ENCODE assay signal across 21 mouse cellular contexts in the genomic region with DNA sequence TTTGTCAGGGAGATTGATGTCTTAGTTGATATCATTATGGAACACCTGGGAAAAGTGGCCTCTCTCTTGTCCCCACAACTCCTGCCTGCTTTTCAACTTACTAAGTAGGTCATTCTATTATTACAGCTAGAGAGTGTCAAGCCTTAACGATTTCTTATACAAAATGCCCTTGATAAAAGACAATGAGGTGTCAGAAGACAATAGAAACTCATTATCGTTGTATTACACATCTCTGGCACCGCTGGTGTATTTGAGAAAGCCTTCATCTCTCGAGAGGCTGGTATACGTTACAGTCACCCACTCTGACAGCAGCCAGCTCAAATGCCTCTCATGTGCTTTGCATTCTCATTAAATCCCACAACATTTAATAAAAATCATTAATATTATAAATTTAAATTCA.
DNase-seq lines count a peak whose midpoint lies in the region; ATAC-seq and TF ChIP-seq lines count a peak whose summit lies in the region.
"Had no signal": no experiment of that assay in that cellular context is flagged by ENCODE, and none has a peak within 500 bp of the region (broad histone marks: within the 10 kb centered on the region; RNA-seq: fewer than 3 reads in every experiment).

No protein-coding gene starts in this region.

- H3K9me3 ChIP-seq in forebrain, embryonic 14.5 days (replicated peaks; ENCODE audit: control insufficient read depth, low read length): no peaks in the 10 kb centered on the region
- no peaks in the 10 kb centered on the region for H3K9me3 ChIP-seq in forebrain, embryonic 15.5 days
- no peaks in the 10 kb centered on the region for H3K9me3 ChIP-seq in neural tube, embryonic 13.5 days
- H3K9me3 ChIP-seq in neural tube, embryonic 15.5 days (replicated peaks): no peaks in the 10 kb centered on the region
- H3K9me3 ChIP-seq: limb, embryonic 15.5 days; lung, embryonic 15.5 days had no signal

- H3K27me3 ChIP-seq in forebrain, embryonic 14.5 days (replicated peaks; ENCODE audit: control insufficient read depth, insufficient read depth, low read length): no peaks in the 10 kb centered on the region
- H3K27me3 ChIP-seq in forebrain, embryonic 15.5 days: no peaks in the 10 kb centered on the region
- no peaks in the 10 kb centered on the region for H3K27me3 ChIP-seq in neural tube, embryonic 13.5 days
- H3K27me3 ChIP-seq in neural tube, embryonic 15.5 days (replicated peaks): no peaks in the 10 kb centered on the region
- H3K27me3 ChIP-seq: limb, embryonic 15.5 days; lung, embryonic 15.5 days had no signal

- intact Hi-C loops in left cerebral cortex, adult 2 months (cut with DNase I): no loop called here
- intact Hi-C loops in left cerebral cortex, postnatal 25 days (cut with DNase I): no loop called here

- no peak overlapping the region for H3K4me2 ChIP-seq in forebrain, embryonic 14.5 days (ENCODE audit: low read length)
- no peak overlapping the region for H3K4me2 ChIP-seq in forebrain, embryonic 15.5 days (replicated peaks)
- no peak overlapping the region for H3K4me2 ChIP-seq in neural tube, embryonic 13.5 days
- no peak overlapping the region for H3K4me2 ChIP-seq in neural tube, embryonic 15.5 days
- H3K4me2 ChIP-seq: limb, embryonic 15.5 days; lung, embryonic 15.5 days had no signal

- DNase-seq in forebrain, embryonic 14.5 days (ENCODE audit: low spot score): peak; percentile 29
- DNase-seq in left cerebral cortex, adult 2 months (ENCODE audit: extremely low spot score in 1 of 2, low spot score in 2 of 2): no peak
- DNase-seq in left cerebral cortex, postnatal 25 days (ENCODE audit: low spot score in 2 of 2): no peak
- DNase-seq in retina, embryonic 14.5 days (ENCODE audit: low spot score): peak; percentile 49
- DNase-seq: adrenal gland, postnatal 10 days; gastrocnemius, postnatal 10 days; kidney, adult 18-20 months; layer of hippocampus, adult 9-11 months; left cerebral cortex, postnatal 4 days; thymus, adult 2 months; thymus, postnatal 4 days had no signal

- H3K9ac ChIP-seq in forebrain, embryonic 14.5 days (ENCODE audit: low read length): no peak overlapping the region
- no peak overlapping the region for H3K9ac ChIP-seq in forebrain, embryonic 15.5 days (replicated peaks)
- H3K9ac ChIP-seq in neural tube, embryonic 13.5 days: no peak overlapping the region
- no peak overlapping the region for H3K9ac ChIP-seq in neural tube, embryonic 15.5 days (replicated peaks)
- H3K9ac ChIP-seq: limb, embryonic 15.5 days; liver, embryonic 14.5 days; lung, embryonic 15.5 days had no signal

- ATAC-seq in forebrain, embryonic 14.5 days: peak; percentile 45; the same call in 1 of the 2 replicates
- no peak; the same call in 1 of the 2 replicates for ATAC-seq in forebrain, embryonic 15.5 days (replicated peaks)
- ATAC-seq in neural tube, embryonic 13.5 days (ENCODE audit: low read depth): peak; percentile 25; the same call in 1 of the 2 replicates
- ATAC-seq in neural tube, embryonic 15.5 days (ENCODE audit: low FRiP score): no peak
- ATAC-seq in erythroblast, adult 5-6 weeks (replicated peaks; ENCODE audit: low FRiP score, poor library complexity, severe bottlenecking): no peak
- ATAC-seq: inflammation-experienced regulatory T-cells, adult 6 months had no signal

- peaks cover 14% of the 10 kb centered on the region; the same call in 1 of the 2 replicates for H3K4me1 ChIP-seq in forebrain, embryonic 14.5 days (ENCODE audit: control insufficient read depth, insufficient read depth, low read length)
- H3K4me1 ChIP-seq in forebrain, embryonic 15.5 days: peaks cover 15% of the 10 kb centered on the region; the same call in 1 of the 2 replicates
- peaks cover 37% of the 10 kb centered on the region for H3K4me1 ChIP-seq in neural tube, embryonic 13.5 days (replicated peaks)
- peaks cover 10% of the 10 kb centered on the region; the same call in 1 of the 2 replicates for H3K4me1 ChIP-seq in neural tube, embryonic 15.5 days
- H3K4me1 ChIP-seq: heart, embryonic 10.5 days had no signal

- 14% methylated on average over 5 of the region's 5 CpGs for WGBS in forebrain, embryonic 14.5 days
- WGBS in forebrain, embryonic 15.5 days: 13% methylated on average over 5 of the region's 5 CpGs
- WGBS in neural tube, embryonic 13.5 days: 29% methylated on average over 5 of the region's 5 CpGs
- 29% methylated on average over 5 of the region's 5 CpGs for WGBS in neural tube, embryonic 15.5 days

- no peak overlapping the region for H3K4me3 ChIP-seq in forebrain, embryonic 14.5 days (ENCODE audit: low read depth, low read length)
- H3K4me3 ChIP-seq in forebrain, embryonic 15.5 days: no peak overlapping the region
- H3K4me3 ChIP-seq in left cerebral cortex, adult 2 months: no peak overlapping the region
- H3K4me3 ChIP-seq in neural tube, embryonic 13.5 days: no peak overlapping the region
- H3K4me3 ChIP-seq in neural tube, embryonic 15.5 days (replicated peaks): no peak overlapping the region
- H3K4me3 ChIP-seq: heart, embryonic 10.5 days; limb, embryonic 15.5 days; lung, embryonic 15.5 days had no signal

- no peaks in the 10 kb centered on the region for H3K36me3 ChIP-seq in forebrain, embryonic 14.5 days (ENCODE audit: control insufficient read depth, insufficient read depth, low read length)
- H3K36me3 ChIP-seq in forebrain, embryonic 15.5 days: no peaks in the 10 kb centered on the region
- no peaks in the 10 kb centered on the region for H3K36me3 ChIP-seq in neural tube, embryonic 13.5 days
- H3K36me3 ChIP-seq in neural tube, embryonic 15.5 days: no peaks in the 10 kb centered on the region
- H3K36me3 ChIP-seq: heart, embryonic 10.5 days; limb, embryonic 15.5 days; lung, embryonic 15.5 days had no signal

- H3K27ac ChIP-seq in forebrain, embryonic 14.5 days (ENCODE audit: low read depth, low read length): no peak overlapping the region
- no peak overlapping the region for H3K27ac ChIP-seq in forebrain, embryonic 15.5 days (replicated peaks)
- peak overlapping the region; percentile 85; the same call in 1 of the 2 replicates for H3K27ac ChIP-seq in left cerebral cortex, adult 2 months
- H3K27ac ChIP-seq in neural tube, embryonic 13.5 days (replicated peaks): 0 out of 2 replicates have a peak overlapping the region, but pooled peaks have one; percentile 38
- H3K27ac ChIP-seq in neural tube, embryonic 15.5 days (replicated peaks): no peak overlapping the region
- H3K27ac ChIP-seq: heart, embryonic 10.5 days; limb, embryonic 15.5 days; liver, embryonic 14.5 days; lung, embryonic 15.5 days; stomach, postnatal 0 days had no signal

- TF ChIP-seq CTCF in left cerebral cortex, adult 2 months (IDR thresholded peaks at IDR 0.05): no peak

Comparison
In these comparisons a context has a peak if more than half of its experiments do, and no peak if none do; other contexts are left out.
1. ATAC-seq: peak in forebrain, embryonic 14.5 days (single experiment) and neural tube, embryonic 13.5 days (single experiment); none in forebrain, embryonic 15.5 days (single experiment), neural tube, embryonic 15.5 days (single experiment) and erythroblast, adult 5-6 weeks (single experiment).
2. H3K27ac ChIP-seq: peak in left cerebral cortex, adult 2 months (single experiment) and neural tube, embryonic 13.5 days (single experiment); none in forebrain, embryonic 14.5 days (single experiment), forebrain, embryonic 15.5 days (single experiment) and neural tube, embryonic 15.5 days (single experiment).
3. DNase-seq: peak in forebrain, embryonic 14.5 days (single experiment) and retina, embryonic 14.5 days (single experiment); none in left cerebral cortex, adult 2 months (0 of 2) and left cerebral cortex, postnatal 25 days (0 of 2).